Mouse (Mus musculus): ENCODE results near the gene Cep41. TPM values are rescaled to one million over a fixed set of nuclear protein-coding genes. Genes with fewer than 3 reads are reported as not detected.

The Cep41 gene
- total RNA-seq, 2 experiments from 2014 or later, result 2.0 to 3.5 TPM

- ATAC-seq (ENCODE audit: poor library complexity, severe bottlenecking), result no peak; the same call in 1 of the 2 replicates
Observed at GRCm38 (mm10) chr6:30629989-30630388, 63.6 kb downstream of the Cep41 start.

- no peak for ATAC-seq (ENCODE audit: poor library complexity, severe bottlenecking)
Observed at GRCm38 (mm10) chr6:30628152-30628551, 65.4 kb downstream of the Cep41 start.

- ATAC-seq (ENCODE audit: poor library complexity, severe bottlenecking), result no peak
Observed at GRCm38 (mm10) chr6:30624763-30625162, 68.8 kb downstream of the Cep41 start.

- no peak for ATAC-seq (ENCODE audit: poor library complexity, severe bottlenecking)
Observed at GRCm38 (mm10) chr6:30621986-30622389, 71.6 kb downstream of the Cep41 start.

GRCm38 (mm10) chr6:30620994-30621393, 72.6 kb downstream of the Cep41 start:
- ATAC-seq (ENCODE audit: poor library complexity, severe bottlenecking), result no peak

- ATAC-seq (ENCODE audit: poor library complexity, severe bottlenecking), result no peak
Observed at GRCm38 (mm10) chr6:30620591-30620990, 73.0 kb downstream of the Cep41 start.

GRCm38 (mm10) chr6:30619606-30620005, 73.9 kb downstream of the Cep41 start:
- ATAC-seq (ENCODE audit: poor library complexity, severe bottlenecking), result no peak

GRCm38 (mm10) chr6:30618735-30619134, 74.8 kb downstream of the Cep41 start:
- ATAC-seq (ENCODE audit: poor library complexity, severe bottlenecking), result no peak

GRCm38 (mm10) chr6:30617959-30618590, 75.5 kb downstream of the Cep41 start:
- ATAC-seq (ENCODE audit: poor library complexity, severe bottlenecking), result no peak

- peak; percentile 31; the same call in 1 of the 2 replicates for ATAC-seq (ENCODE audit: poor library complexity, severe bottlenecking)
Observed at GRCm38 (mm10) chr6:30617020-30617958, 76.3 kb downstream of the Cep41 start.

GRCm38 (mm10) chr6:30616491-30616941, 77.0 kb downstream of the Cep41 start:
- ATAC-seq (ENCODE audit: poor library complexity, severe bottlenecking), result peak; percentile 87

- ATAC-seq (ENCODE audit: poor library complexity, severe bottlenecking), result no peak
Observed at GRCm38 (mm10) chr6:30615741-30616140, 77.8 kb downstream of the Cep41 start.

GRCm38 (mm10) chr6:30614251-30614650, 79.3 kb downstream of the Cep41 start:
- no peak for ATAC-seq (ENCODE audit: poor library complexity, severe bottlenecking)

GRCm38 (mm10) chr6:30611212-30611611, 82.3 kb downstream of the Cep41 start:
- no peak for ATAC-seq (ENCODE audit: poor library complexity, severe bottlenecking)

- ATAC-seq (ENCODE audit: poor library complexity, severe bottlenecking), result no peak
Observed at GRCm38 (mm10) chr6:30610710-30611109, 82.8 kb downstream of the Cep41 start, which contains the start of gene Cpa5. Gene Cpa5 (plus strand): TSS chr6:30611010.

GRCm38 (mm10) chr6:30605672-30606071, 87.9 kb downstream of the Cep41 start:
- ATAC-seq (ENCODE audit: poor library complexity, severe bottlenecking), result no peak

- ATAC-seq (ENCODE audit: poor library complexity, severe bottlenecking), result no peak
Observed at GRCm38 (mm10) chr6:30605111-30605510, 88.4 kb downstream of the Cep41 start.

- ATAC-seq (ENCODE audit: poor library complexity, severe bottlenecking), result no peak
Observed at GRCm38 (mm10) chr6:30604342-30604867, 89.1 kb downstream of the Cep41 start.
